Mouse (Mus musculus) embryonic facial prominence, embryonic 14.5 days (tissue): ENCODE measurements at regions not wholly inside any gene's neighbourhood (a gene's known extent, or its start where the extent isn't known, plus 50 kb on each side); places are given as distances from the start of the nearest gene placed in this dataset.

Experiments used
- ATAC-seq: fragments of 200-750 bp; cut with Nextera tagmentation; 2 replicates; pipeline ENCODE4 v1.8.0; 2017; ENCODE audit warnings: low read depth, moderate number of reproducible peaks, moderate TSS enrichment
- DNase-seq: peaks from one replicate; pipeline ENCODE4 v3.0.0-alpha.2; 2015; ENCODE audit warnings: low spot score
- H3K27ac ChIP-seq: fragments of 300-500 bp; sonication (generic); replicated peaks from 2 replicates; pipeline ENCODE4 v1.5.1; 2014; ENCODE audit warnings: low read depth, mild to moderate bottlenecking, low read length, moderate library complexity
- H3K27me3 ChIP-seq: fragments of 300-500 bp; sonication (generic); replicated peaks from 2 replicates; pipeline ENCODE4 v1.6.1; 2014; ENCODE audit warnings: low read length; ENCODE audit not compliant: control insufficient read depth, insufficient read depth
- H3K36me3 ChIP-seq: fragments of 300-500 bp; sonication (generic); 2 replicates; pipeline ENCODE4 v1.6.1; 2014; ENCODE audit warnings: low read length, mixed read lengths; ENCODE audit not compliant: control insufficient read depth, insufficient read depth
- H3K4me1 ChIP-seq: fragments of 300-500 bp; sonication (generic); 2 replicates; pipeline ENCODE4 v1.6.1; 2014; ENCODE audit warnings: antibody characterized with exemption, low read length; ENCODE audit not compliant: control insufficient read depth, insufficient read depth
- H3K4me2 ChIP-seq: fragments of 300-500 bp; sonication (generic); 2 replicates; pipeline ENCODE4 v1.6.1; 2014; ENCODE audit warnings: low read depth, mild to moderate bottlenecking, low read length, moderate library complexity, mixed read lengths
- H3K4me3 ChIP-seq: fragments of 300-500 bp; sonication (generic); 2 replicates; pipeline ENCODE4 v1.5.1; 2014; ENCODE audit warnings: low read depth, mild to moderate bottlenecking, low read length
- H3K9ac ChIP-seq: fragments of 300-500 bp; sonication (generic); 2 replicates; pipeline ENCODE4 v1.6.1; 2014; ENCODE audit warnings: low read depth, mild to moderate bottlenecking, low read length, moderate library complexity, mixed read lengths
- H3K9me3 ChIP-seq: fragments of 300-500 bp; sonication (generic); 2 replicates; pipeline ENCODE4 v1.6.1; 2016; ENCODE audit warnings: low read length; ENCODE audit not compliant: control insufficient read depth
- WGBS: fragments of 180-500 bp; shearing (Covaris S2); extraction: QIAGEN DNeasy Blood & Tissue Kit; methylation state at CpG from one replicate; pipeline ENCODE4 v1.1.7; 2014; 5-methylcytosine and 5-hydroxymethylcytosine counted together

- ATAC-seq, result no peak
- WGBS, result 40% methylated on average over 4 of the region's 4 CpGs
- H3K36me3 ChIP-seq, result no peaks in the 10 kb centered on the region
Measured at GRCm38 (mm10) chr10:56941972-56942371, 544.2 kb upstream of the Hsf2 start.

GRCm38 (mm10) chr10:56944434-56945145, 541.6 kb upstream of the Hsf2 start:
- H3K9me3 ChIP-seq, result no peaks in the 10 kb centered on the region
- no peak overlapping the region for H3K4me3 ChIP-seq
- H3K4me2 ChIP-seq, result no peak overlapping the region
- DNase-seq (no peak), ATAC-seq (no peak)
- no peaks in the 10 kb centered on the region for H3K36me3 ChIP-seq
- no peak overlapping the region for H3K9ac ChIP-seq
- H3K27me3 ChIP-seq, result no peaks in the 10 kb centered on the region
- no peaks in the 10 kb centered on the region for H3K4me1 ChIP-seq
- WGBS, result 75% methylated on average over 5 of the region's 5 CpGs
- H3K27ac ChIP-seq, result no peak overlapping the region

More at GRCm38 (mm10) chr10:56941972-56942371, 544.2 kb upstream of the Hsf2 start:
- Histone ChIP-seq H3K9me3 (no peaks in the 10 kb centered on the region), H3K4me3 (no peak overlapping the region), H3K4me1 (no peaks in the 10 kb centered on the region), H3K27me3 (no peaks in the 10 kb centered on the region), H3K27ac (no peak overlapping the region), H3K4me2 (no peak overlapping the region), H3K9ac (no peak overlapping the region)
- no peak for DNase-seq

GRCm38 (mm10) chr10:56956728-56957127, 529.5 kb upstream of the Hsf2 start:
- DNase-seq (no peak), ATAC-seq (no peak)
- Histone ChIP-seq H3K27ac (no peak overlapping the region), H3K9ac (no peak overlapping the region), H3K4me2 (no peak overlapping the region), H3K4me1 (no peaks in the 10 kb centered on the region), H3K36me3 (no peaks in the 10 kb centered on the region), H3K27me3 (no peaks in the 10 kb centered on the region), H3K9me3 (no peaks in the 10 kb centered on the region), H3K4me3 (no peak overlapping the region)
- 85% methylated on average over 2 of the region's 2 CpGs for WGBS

- Histone ChIP-seq H3K9ac (no peak overlapping the region), H3K4me2 (no peak overlapping the region), H3K4me1 (no peaks in the 10 kb centered on the region), H3K4me3 (no peak overlapping the region), H3K27me3 (no peaks in the 10 kb centered on the region), H3K9me3 (no peaks in the 10 kb centered on the region), H3K27ac (no peak overlapping the region), H3K36me3 (no peaks in the 10 kb centered on the region)
- WGBS, result 83% methylated on average over 4 of the region's 4 CpGs
- ATAC-seq (no peak), DNase-seq (no peak)
Measured at GRCm38 (mm10) chr10:56962096-56962807, 523.9 kb upstream of the Hsf2 start.

- Histone ChIP-seq H3K27me3 (no peaks in the 10 kb centered on the region), H3K4me3 (no peak overlapping the region), H3K9me3 (no peaks in the 10 kb centered on the region), H3K36me3 (no peaks in the 10 kb centered on the region), H3K4me2 (no peak overlapping the region), H3K4me1 (no peaks in the 10 kb centered on the region), H3K27ac (no peak overlapping the region), H3K9ac (no peak overlapping the region)
- DNase-seq (peak; percentile 40), ATAC-seq (no peak)
- 48% methylated on average over 3 of the region's 3 CpGs for WGBS
Measured at GRCm38 (mm10) chr10:56963215-56963614, 523.0 kb upstream of the Hsf2 start.

- no peaks in the 10 kb centered on the region for H3K4me1 ChIP-seq
- H3K36me3 ChIP-seq, result no peaks in the 10 kb centered on the region
- ATAC-seq, result no peak
- no peaks in the 10 kb centered on the region for H3K27me3 ChIP-seq
- H3K4me3 ChIP-seq, result no peak overlapping the region
- no peak overlapping the region for H3K27ac ChIP-seq
- 68% methylated on average over 1 of the region's 1 CpGs for WGBS
- no peaks in the 10 kb centered on the region for H3K9me3 ChIP-seq
- no peak overlapping the region for H3K9ac ChIP-seq
- no peak overlapping the region for H3K4me2 ChIP-seq
- DNase-seq, result peak; percentile 20
Measured at GRCm38 (mm10) chr10:56968913-56969312, 517.3 kb upstream of the Hsf2 start.

GRCm38 (mm10) chr10:56974812-56975211, 511.4 kb upstream of the Hsf2 start:
- H3K4me3 ChIP-seq, result no peak overlapping the region
- WGBS, result 78% methylated on average over 5 of the region's 5 CpGs
- no peak for DNase-seq
- H3K36me3 ChIP-seq, result no peaks in the 10 kb centered on the region
- H3K4me2 ChIP-seq, result no peak overlapping the region
- no peak for ATAC-seq
- no peak overlapping the region for H3K9ac ChIP-seq
- H3K27me3 ChIP-seq, result no peaks in the 10 kb centered on the region
- 0 out of 2 replicates have a peak, but pooled peaks cover 5% of the 10 kb centered on the region for H3K4me1 ChIP-seq
- no peak overlapping the region for H3K27ac ChIP-seq
- no peaks in the 10 kb centered on the region for H3K9me3 ChIP-seq

GRCm38 (mm10) chr10:56979601-56980000, 506.6 kb upstream of the Hsf2 start:
- 13% methylated on average over 3 of the region's 3 CpGs for WGBS
- Histone ChIP-seq H3K9me3 (no peaks in the 10 kb centered on the region), H3K27me3 (no peaks in the 10 kb centered on the region), H3K9ac (no peak overlapping the region), H3K4me1 (peaks cover 14% of the 10 kb centered on the region; the same call in 1 of the 2 replicates), H3K36me3 (no peaks in the 10 kb centered on the region), H3K27ac (no peak overlapping the region), H3K4me2 (no peak overlapping the region), H3K4me3 (no peak overlapping the region)
- ATAC-seq, result no peak
- DNase-seq, result peak; percentile 80
